Mouse (Mus musculus): Measurements from ENCODE around the gene Sde2. TPM values are rescaled to one million over a fixed set of nuclear protein-coding genes. Genes with fewer than 3 reads are reported as not detected.

The Sde2 gene
- total RNA-seq, 1 experiment, result 39.6 TPM

DNA sequence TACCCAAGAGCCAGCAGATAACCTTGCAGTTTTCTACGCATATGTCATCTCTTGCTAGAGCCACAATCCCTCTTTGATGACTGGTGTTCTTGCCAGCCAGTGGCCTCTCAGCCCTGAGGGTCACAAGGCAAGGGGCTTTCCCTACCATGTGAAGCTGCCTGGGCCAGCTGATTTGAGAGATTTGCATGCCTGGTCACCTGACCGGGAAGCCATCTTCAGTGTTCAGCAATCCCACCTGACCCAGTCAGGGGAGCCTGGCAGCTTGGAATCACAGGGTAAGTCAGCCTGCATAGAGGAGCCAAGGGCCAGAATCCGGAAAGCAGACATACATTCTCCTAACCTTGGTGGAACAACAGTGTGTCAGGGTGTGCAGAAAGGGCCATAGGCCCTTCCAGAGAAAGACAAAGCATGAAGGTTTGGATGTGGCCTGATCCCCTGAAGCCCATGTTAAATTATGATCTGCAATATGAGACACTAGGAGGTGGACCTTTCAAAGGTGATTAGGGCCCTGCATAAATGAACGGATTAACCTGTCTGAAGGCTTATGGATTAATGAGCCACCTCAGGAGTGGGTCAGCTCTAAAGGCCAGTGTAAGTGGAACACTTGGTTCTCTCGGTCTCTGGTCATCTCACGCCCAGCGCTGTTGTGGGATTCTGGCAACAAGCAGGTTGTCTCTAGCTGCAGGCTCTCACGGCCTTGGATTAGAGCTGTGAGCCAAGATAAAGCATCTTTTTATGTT is 9.2 kb upstream of the Sde2 start:
- Histone ChIP-seq H3K36me3 (ENCODE audit: control insufficient read depth, insufficient read depth, low read length, poor library complexity, severe bottlenecking) (no peaks in the 10 kb centered on the region), H3K9me3 (ENCODE audit: control insufficient read depth, insufficient read depth, low read depth, low read length) (no peaks in the 10 kb centered on the region), H3K27ac (ENCODE audit: insufficient read depth, low read depth, low read length, poor library complexity, severe bottlenecking) (no peak overlapping the region), H3K4me3 (ENCODE audit: insufficient read depth in 1 of 2, low read depth in 1 of 2, low read length in 2 of 2, poor library complexity in 1 of 2, severe bottlenecking in 1 of 2) (no peak overlapping the region; a peak in 1 of 4 replicates), H3K4me1 (ENCODE audit: control insufficient read depth in 2 of 2, insufficient read depth in 2 of 2, low read length in 2 of 2, poor library complexity in 1 of 2) (peaks cover 0 to 5% of the 10 kb centered on the region in 2 experiments; a peak in 1 of 4 replicates), H3K9ac (ENCODE audit: insufficient read depth, low read depth, low read length, poor library complexity, severe bottlenecking) (no peak overlapping the region)
- no peak for TF ChIP-seq CHD2 (IDR thresholded peaks at IDR 0.05; ENCODE audit: low read depth, low read length)
- no peak for TF ChIP-seq MAFK (IDR thresholded peaks at IDR 0.05; ENCODE audit: insufficient read depth, low read depth, low read length)
- TF ChIP-seq HCFC1 (IDR thresholded peaks at IDR 0.05; ENCODE audit: borderline replicate concordance, insufficient read depth, low read length), result no peak
- no peak for TF ChIP-seq ZNF384 (IDR thresholded peaks at IDR 0.05; ENCODE audit: low read depth, low read length)
- no peak for TF ChIP-seq ZC3H11A (IDR thresholded peaks at IDR 0.05; ENCODE audit: borderline replicate concordance, low read depth, low read length)
- DNase-seq (ENCODE audit: low read depth, low spot score), result no peak
- in situ Hi-C loops (cut with MboI; ENCODE audit: low sequenced_read_pairs in 2 of 2, unreplicated experiment in 2 of 2), result no loop called here

DNA sequence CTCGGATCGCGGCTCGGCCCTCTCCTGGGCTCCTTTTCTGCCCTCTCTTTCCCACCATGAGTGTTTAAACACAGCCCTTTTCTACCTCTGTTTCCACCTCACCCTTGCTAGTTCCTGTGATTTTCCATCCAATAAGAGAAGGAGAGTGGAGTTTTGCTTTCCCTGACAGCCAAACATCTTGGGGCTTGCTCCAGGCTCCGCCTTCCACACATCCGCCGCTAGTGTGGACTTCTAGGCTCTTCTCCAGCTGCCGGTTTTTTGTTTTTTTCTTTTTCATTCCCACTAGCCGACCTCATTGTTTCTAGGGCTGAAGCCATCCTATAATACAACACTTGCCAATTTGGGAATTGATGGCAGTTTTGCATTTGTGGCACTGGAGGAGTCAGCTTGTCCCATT is 2.8 kb upstream of the Sde2 start:
- TF ChIP-seq CHD2 (IDR thresholded peaks at IDR 0.05; ENCODE audit: low read depth, low read length) (no peak), ZNF384 (IDR thresholded peaks at IDR 0.05; ENCODE audit: low read depth, low read length) (0 out of 2 replicates have a peak, but pooled peaks have one; percentile 8)
- Histone ChIP-seq H3K9me3 (ENCODE audit: control insufficient read depth, insufficient read depth, low read depth, low read length) (no peaks in the 10 kb centered on the region), H3K9ac (ENCODE audit: insufficient read depth, low read depth, low read length, poor library complexity, severe bottlenecking) (peak overlapping the region; percentile 76; the same call in 1 of the 2 replicates), H3K27ac (ENCODE audit: insufficient read depth, low read depth, low read length, poor library complexity, severe bottlenecking) (peak overlapping the region; percentile 49; the same call in 1 of the 2 replicates), H3K36me3 (ENCODE audit: control insufficient read depth, insufficient read depth, low read length, poor library complexity, severe bottlenecking) (no peaks in the 10 kb centered on the region; the same call in 1 of the 2 replicates), H3K4me3 (ENCODE audit: insufficient read depth in 1 of 2, low read depth in 1 of 2, low read length in 2 of 2, poor library complexity in 1 of 2, severe bottlenecking in 1 of 2) (peak overlapping the region; percentile 18 to 53), H3K4me1 (ENCODE audit: control insufficient read depth in 2 of 2, insufficient read depth in 2 of 2, low read length in 2 of 2, poor library complexity in 1 of 2) (peaks cover 10 to 18% of the 10 kb centered on the region in 2 experiments; a peak in 3 of 4 replicates)
- in situ Hi-C loops (cut with MboI; ENCODE audit: low sequenced_read_pairs in 2 of 2, unreplicated experiment in 2 of 2), result no loop called here
- no peak for DNase-seq (ENCODE audit: low read depth, low spot score)

DNA sequence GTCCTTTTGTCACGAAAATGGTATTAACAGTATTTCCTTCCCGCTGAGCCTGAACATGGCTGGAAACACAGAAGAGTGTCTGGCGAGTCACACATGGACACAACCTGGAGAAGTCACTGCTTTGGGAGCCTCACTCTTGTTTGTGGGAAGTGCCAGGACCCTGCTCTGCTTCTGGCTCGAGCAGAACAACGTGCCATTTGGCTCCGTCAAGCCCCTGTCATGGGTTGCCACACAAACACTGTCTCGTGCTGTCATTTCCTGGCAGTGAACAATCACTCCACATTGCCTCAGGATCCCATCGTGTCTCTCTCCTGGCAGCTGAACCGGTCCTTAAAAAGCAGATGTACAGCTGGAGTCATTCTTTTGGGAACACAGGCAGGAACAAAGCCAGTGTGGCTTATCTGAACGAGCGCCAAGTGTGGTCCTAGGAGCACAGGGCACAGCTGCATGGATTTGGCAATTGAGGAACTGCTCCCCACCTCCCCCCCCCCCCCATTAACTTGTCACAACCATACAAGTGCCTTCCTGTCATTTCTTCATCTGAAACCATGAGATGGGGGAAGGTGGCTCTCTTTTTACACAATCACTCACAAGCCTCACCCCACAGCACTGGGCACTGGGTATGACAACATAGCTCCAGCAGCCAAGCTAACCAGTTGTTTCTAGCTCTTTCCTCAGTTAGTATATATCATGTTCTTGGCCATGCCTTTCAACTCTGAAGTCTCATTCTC is 2.3 kb upstream of the Sde2 start:
- in situ Hi-C loops (cut with MboI; ENCODE audit: low sequenced_read_pairs in 2 of 2, unreplicated experiment in 2 of 2), result no loop called here
- H3K27ac ChIP-seq (ENCODE audit: insufficient read depth, low read depth, low read length, poor library complexity, severe bottlenecking), result no peak overlapping the region
- no peaks in the 10 kb centered on the region for H3K9me3 ChIP-seq (ENCODE audit: control insufficient read depth, insufficient read depth, low read depth, low read length)
- H3K4me1 ChIP-seq (ENCODE audit: control insufficient read depth in 2 of 2, insufficient read depth in 2 of 2, low read length in 2 of 2, poor library complexity in 1 of 2), result peaks cover 10 to 18% of the 10 kb centered on the region in 2 experiments; a peak in 3 of 4 replicates
- TF ChIP-seq HCFC1 (IDR thresholded peaks at IDR 0.05; ENCODE audit: borderline replicate concordance, insufficient read depth, low read length) (no peak), MAFK (IDR thresholded peaks at IDR 0.05; ENCODE audit: insufficient read depth, low read depth, low read length) (no peak), ZNF384 (IDR thresholded peaks at IDR 0.05; ENCODE audit: low read depth, low read length) (no peak), ZC3H11A (IDR thresholded peaks at IDR 0.05; ENCODE audit: borderline replicate concordance, low read depth, low read length) (no peak), CHD2 (IDR thresholded peaks at IDR 0.05; ENCODE audit: low read depth, low read length) (no peak)
- peak overlapping the region; percentile 18 to 53 for H3K4me3 ChIP-seq (ENCODE audit: insufficient read depth in 1 of 2, low read depth in 1 of 2, low read length in 2 of 2, poor library complexity in 1 of 2, severe bottlenecking in 1 of 2)
- DNase-seq (ENCODE audit: low read depth, low spot score), result no peak
- peak overlapping the region; percentile 59; the same call in 1 of the 2 replicates for H3K9ac ChIP-seq (ENCODE audit: insufficient read depth, low read depth, low read length, poor library complexity, severe bottlenecking)
- H3K36me3 ChIP-seq (ENCODE audit: control insufficient read depth, insufficient read depth, low read length, poor library complexity, severe bottlenecking), result peaks cover 3% of the 10 kb centered on the region; the same call in 1 of the 2 replicates

DNA sequence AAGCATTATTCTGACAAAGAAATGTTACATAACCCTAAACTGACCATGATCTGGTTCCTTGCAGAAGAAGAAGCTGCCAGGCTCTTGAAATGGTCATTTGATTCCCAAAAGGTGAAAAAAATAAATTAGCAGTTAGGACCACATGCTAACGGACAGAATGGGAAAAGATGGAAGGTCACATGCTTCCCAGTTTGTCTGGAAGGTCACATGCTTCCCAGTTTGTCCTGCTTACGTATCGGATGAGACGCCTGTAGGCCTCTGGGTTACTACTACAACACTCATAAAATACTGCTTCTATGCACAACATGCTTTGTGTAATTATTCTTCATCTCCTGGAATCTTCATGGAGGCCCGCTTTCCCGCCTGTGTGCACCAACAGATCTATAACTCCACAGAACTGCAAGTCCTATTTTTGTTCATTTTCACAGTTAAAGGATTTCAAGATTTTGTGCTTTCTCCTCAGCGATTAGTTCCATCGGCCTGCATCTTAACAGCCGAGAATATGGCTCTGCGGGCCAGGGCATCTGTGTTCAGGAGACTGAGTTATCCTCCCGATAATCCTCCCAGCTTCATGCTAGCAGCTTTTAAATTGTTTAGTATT is 1.1 kb upstream of the Sde2 start:
- no peaks in the 10 kb centered on the region for H3K9me3 ChIP-seq (ENCODE audit: control insufficient read depth, insufficient read depth, low read depth, low read length)
- H3K36me3 ChIP-seq (ENCODE audit: control insufficient read depth, insufficient read depth, low read length, poor library complexity, severe bottlenecking), result peaks cover 3% of the 10 kb centered on the region; the same call in 1 of the 2 replicates
- in situ Hi-C loops (cut with MboI; ENCODE audit: low sequenced_read_pairs in 2 of 2, unreplicated experiment in 2 of 2), result no loop called here
- H3K4me3 ChIP-seq (ENCODE audit: insufficient read depth in 1 of 2, low read depth in 1 of 2, low read length in 2 of 2, poor library complexity in 1 of 2, severe bottlenecking in 1 of 2), result peak overlapping the region; percentile 57 to 72
- TF ChIP-seq ZC3H11A (IDR thresholded peaks at IDR 0.05; ENCODE audit: borderline replicate concordance, low read depth, low read length), result no peak
- no peak for TF ChIP-seq CHD2 (IDR thresholded peaks at IDR 0.05; ENCODE audit: low read depth, low read length)
- TF ChIP-seq MAFK (IDR thresholded peaks at IDR 0.05; ENCODE audit: insufficient read depth, low read depth, low read length), result no peak
- TF ChIP-seq HCFC1 (IDR thresholded peaks at IDR 0.05; ENCODE audit: borderline replicate concordance, insufficient read depth, low read length), result no peak
- no peak for TF ChIP-seq ZNF384 (IDR thresholded peaks at IDR 0.05; ENCODE audit: low read depth, low read length)
- H3K4me1 ChIP-seq (ENCODE audit: control insufficient read depth in 2 of 2, insufficient read depth in 2 of 2, low read length in 2 of 2, poor library complexity in 1 of 2), result peaks cover 10 to 13% of the 10 kb centered on the region in 2 experiments; a peak in 3 of 4 replicates
- H3K27ac ChIP-seq (ENCODE audit: insufficient read depth, low read depth, low read length, poor library complexity, severe bottlenecking), result peak overlapping the region; percentile 93; the same call in 1 of the 2 replicates
- DNase-seq (ENCODE audit: low read depth, low spot score), result no peak
- peak overlapping the region; percentile 89; the same call in 1 of the 2 replicates for H3K9ac ChIP-seq (ENCODE audit: insufficient read depth, low read depth, low read length, poor library complexity, severe bottlenecking)
